Mouse (Mus musculus): ENCODE data around the gene Cryba4. TPM values are rescaled to one million over a fixed set of nuclear protein-coding genes. Genes with fewer than 3 reads are reported as not detected.

Gene Cryba4
- total RNA-seq, 2 experiments from 2014 or later = 1.0 TPM; not detected in 1

DNA sequence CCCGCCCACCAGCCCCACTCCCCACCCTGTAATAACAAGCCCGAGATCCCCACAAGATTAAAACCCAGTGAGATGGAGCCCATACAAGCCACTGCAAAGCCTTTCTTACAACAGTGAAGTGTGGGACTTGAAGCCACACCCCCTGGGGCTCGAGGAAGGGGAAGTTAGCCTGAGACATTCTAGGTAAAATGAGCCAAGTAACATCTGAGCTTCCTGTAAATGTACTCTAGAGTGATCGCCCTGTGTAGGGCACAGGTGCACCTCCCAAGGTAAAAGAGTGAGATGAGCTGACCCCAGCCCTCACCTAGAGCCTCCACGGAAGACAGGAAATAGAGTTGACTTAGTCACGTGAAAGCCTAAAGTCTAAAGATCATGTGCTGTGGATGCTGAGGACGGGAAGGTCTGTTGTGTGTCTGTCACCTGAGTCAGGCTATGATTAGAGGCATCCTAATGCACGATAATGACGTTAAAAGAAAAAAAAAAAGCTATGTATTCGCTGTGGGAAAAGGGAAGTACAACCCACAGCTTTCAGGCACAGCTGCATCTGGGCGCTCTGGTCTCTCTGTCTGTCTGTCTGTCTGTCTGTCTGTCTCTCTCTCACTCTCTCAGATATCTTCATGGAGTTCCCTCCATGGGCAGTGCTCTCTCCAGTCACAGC, 34.8 kb upstream of the Cryba4 start:
- DNase-seq (ENCODE audit: low spot score in 2 of 2) = no peak

DNA sequence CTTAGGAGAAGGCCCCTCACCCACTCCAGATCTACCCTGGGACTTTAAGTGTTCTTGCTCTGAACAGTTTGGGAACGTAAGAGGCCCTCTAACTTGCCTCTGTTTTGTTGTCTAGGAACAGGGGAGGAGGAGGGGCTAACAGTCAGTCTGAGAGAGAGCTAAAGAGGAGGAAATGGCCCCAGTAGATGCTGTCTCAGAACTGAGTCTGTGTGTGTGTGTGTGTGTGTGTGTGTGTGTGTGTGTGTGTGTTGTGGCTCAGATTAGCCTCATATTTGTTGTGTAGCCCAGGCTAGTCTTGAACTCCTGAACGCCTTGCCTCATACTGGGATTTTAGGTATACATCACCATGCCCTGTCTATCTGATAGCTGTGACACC, 34.3 kb upstream of the Cryba4 start:
- DNase-seq (ENCODE audit: low spot score in 2 of 2) = no peak

DNA sequence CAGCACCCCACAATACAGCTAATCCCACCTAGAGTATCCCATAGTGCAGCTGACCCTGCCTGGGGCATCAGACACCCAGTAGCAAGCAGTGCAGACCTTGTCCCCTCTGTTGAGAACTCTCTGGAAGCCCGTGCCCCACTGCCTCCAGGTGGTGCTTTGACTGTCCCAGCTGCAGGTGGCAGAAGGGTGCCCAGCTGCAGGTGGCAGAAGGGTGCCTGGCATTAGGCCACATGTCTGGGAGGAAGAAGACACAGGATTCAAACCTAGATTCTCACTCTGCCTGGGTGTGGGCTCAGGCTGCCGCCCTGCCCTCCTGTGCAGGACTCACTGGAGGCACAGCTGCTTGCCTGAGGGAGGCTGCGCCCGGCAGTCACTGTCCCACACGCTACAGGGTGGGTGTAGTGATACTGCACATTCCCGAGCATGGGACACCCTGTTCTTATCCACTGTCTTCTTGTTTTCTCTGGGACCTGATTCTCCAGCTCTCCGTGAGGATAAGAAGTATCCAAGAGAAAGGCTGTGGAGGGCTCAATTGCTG, 33.3 kb upstream of the Cryba4 start:
- no peak for DNase-seq (ENCODE audit: low spot score in 2 of 2)

DNA sequence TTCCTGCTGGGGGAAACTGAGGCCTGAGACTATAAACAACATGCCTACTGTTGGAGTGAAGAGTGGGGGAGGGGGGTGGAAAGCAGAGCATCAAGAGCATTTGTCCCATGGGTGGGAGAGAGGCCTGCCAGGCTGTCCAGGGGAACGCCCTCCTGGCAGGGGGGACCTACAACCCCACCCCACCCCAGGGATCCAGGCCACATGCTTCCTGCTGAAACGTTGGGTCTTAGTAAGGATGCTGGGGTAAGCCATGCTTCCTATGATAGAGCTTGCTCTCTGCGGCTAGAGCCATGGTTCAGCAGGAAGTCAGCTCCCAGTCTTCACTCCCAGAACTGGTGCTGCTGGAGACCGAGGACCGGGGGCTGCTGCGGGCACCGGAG, 31.9 kb upstream of the Cryba4 start:
- no peak for DNase-seq (ENCODE audit: low spot score in 2 of 2)

DNA sequence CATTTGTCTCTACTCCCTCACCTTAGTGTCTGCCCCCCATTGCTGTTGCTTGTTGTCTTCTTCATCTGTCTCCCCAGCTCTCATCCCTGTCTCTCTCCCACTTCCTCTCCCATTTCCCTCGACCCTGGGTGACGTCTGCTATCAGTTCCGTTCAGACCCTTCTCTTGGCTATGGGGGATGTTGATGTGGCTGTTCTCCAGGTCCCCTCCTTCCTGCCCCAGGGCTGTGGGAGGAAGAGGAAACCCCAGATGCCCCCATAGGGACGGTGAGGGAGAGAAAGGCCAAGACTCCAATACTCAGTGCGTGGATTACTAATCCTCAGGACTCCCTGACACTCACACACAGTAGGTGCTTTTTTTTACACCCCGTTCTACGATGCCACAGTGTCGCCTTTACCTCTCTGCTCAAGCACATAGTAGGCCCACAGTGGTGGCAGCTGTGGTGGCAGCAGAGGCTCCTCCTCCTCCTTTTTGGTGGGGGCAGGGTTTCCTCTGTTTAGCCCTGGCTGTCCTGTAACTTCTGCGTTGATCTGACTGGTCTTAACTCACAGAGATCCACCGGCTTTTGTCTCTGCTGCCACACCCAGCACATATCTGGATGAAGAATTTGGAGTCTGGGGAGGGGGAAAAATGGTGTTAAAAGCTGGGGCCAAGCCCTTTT, 31.4 kb upstream of the Cryba4 start:
- no peak for DNase-seq (ENCODE audit: low spot score in 2 of 2)

DNA sequence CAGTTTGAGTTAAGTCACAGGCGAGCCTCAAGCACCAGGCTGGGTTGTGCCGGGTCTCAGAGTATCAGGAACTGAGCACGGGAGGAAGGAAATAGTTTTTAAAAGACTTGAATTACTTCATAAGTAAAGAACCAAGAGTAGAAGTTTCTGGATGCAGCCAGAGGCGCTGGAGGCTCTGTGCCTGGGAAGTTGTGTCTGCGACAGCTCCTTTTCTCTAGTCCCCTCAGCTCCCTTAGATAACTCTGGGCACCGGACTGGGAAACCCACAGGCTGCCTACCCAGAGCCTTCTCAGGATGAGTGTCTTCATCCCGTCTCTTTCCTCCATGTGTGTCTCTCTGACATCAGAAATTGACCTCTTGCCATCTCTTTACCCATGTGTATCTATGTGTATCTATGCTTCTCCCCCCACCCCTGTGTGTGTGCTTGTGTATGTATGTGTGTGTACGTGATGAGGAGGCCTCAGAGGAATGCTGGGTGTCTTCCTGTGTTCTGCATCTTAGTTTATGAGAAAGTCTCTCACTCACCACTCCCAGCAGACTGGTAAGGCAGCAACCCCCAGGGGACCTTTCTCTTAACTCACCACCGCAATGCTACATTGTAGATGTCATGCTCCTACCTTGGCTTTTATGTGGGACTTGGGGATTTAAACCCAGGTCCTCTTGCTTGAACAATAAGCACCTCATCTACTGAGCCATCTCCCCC, 30.6 kb upstream of the Cryba4 start:
- no peak for DNase-seq (ENCODE audit: low spot score in 2 of 2)

DNA sequence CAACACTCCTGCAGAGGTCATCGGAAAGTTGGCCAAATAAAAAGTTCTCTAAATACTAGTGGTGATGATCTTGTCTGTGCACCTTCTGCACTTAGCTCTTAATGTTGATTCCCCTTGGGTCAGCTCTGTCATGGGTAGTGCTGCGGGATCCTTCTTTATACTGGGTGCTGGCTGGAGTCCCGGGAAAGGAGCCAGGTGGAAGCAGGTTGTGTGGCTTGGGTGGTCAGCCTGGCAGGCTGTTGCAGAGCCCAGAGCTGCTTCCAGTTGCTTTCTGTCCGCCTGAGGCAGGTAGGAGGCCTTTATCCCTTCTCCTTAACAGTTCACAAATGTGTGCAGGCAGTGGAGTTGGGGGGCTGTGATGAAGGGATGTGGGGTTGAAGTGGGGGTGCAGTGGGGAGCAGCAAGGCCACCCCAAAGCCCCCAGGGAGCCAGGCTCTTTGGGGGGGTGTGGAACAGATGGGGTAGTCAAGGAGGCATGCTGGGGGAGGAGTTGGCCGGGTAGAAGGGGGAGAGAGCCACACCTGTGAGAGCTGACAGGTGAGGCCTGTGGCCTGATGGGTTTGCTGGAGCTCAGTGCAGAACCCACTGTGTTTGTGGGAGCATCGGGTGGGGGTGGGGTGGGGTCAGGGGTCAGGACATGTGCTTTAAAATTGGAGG, 29.9 kb upstream of the Cryba4 start:
- no peak for DNase-seq (ENCODE audit: low spot score in 2 of 2)

DNA sequence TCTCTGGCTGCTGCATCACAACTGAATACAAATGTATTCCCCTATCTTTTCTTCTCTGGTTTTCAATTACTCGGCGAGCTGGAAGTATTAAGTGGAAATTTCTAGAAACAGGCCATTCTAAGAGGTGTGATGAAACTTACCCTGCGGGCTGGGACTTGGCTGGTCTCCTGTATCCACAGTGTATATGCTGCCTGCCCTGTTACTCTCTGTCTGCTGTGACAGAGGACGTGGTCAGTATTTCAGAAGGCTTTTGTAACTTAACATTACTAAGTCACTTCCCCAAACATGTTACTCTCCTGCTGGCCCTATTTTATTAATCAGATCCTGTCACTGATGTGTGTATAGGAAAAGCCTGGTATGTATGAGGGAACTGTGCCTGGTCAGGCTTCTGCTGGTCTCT, 29.4 kb upstream of the Cryba4 start:
- no peak for DNase-seq (ENCODE audit: low spot score in 2 of 2)

DNA sequence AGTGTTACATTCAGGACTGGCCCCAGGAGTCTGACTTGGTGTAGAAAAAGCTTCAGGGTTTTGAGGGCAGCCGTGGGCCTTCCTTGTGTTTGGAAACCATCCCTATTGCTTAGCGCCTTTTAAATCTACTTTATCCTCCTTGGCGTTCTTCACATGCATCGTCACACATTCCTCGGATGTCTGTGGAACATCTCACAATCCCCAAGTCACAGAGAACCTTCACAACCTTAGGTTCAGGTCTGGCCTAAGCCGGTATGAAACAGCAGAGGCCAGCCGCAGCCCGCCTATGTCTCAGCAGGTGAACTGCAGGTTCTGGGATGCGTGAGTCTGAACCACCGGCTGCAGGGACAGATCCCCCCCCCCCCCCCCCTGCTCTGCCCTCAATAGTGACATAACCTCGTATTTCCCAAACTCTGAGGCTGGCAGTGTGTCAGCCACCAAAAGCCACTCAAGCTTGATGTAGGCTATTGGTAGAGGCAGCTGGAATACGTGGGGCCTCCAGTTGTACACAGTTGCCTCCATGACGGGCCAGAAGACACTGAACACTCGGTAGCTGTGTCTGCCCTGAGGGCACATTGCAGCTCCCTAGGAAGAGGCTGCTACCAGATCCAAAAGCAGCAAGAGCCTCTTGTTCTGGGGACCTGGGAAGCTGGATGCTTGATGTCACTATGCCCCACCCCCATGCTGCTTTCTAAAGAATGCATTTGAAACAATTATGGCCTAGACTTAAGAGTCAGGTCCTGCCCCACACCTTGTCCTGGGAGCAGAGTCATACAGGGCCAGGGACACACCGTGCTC, 28.7 kb upstream of the Cryba4 start:
- DNase-seq (ENCODE audit: low spot score in 2 of 2) = no peak

DNA sequence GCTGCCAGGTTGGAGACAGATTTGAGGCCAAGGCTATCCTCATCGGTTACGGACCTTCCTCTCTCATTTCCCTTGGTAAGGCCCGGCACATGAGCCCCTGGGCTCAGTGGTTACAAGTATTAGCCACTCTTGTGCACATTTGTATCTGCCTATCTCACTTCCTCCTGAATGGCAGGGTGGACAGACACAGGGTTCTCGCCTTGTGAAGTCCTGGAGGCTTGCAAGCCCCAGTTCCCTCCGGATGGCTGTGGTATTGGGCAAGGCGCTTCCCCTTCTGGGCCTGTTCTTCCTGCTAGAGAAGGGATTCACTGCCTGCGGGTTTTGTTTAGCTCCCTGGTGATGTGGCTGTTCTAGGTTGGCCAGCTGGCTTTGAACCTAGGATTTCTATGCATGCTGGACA, 27.8 kb upstream of the Cryba4 start:
- no peak for DNase-seq (ENCODE audit: low spot score in 2 of 2)

DNA sequence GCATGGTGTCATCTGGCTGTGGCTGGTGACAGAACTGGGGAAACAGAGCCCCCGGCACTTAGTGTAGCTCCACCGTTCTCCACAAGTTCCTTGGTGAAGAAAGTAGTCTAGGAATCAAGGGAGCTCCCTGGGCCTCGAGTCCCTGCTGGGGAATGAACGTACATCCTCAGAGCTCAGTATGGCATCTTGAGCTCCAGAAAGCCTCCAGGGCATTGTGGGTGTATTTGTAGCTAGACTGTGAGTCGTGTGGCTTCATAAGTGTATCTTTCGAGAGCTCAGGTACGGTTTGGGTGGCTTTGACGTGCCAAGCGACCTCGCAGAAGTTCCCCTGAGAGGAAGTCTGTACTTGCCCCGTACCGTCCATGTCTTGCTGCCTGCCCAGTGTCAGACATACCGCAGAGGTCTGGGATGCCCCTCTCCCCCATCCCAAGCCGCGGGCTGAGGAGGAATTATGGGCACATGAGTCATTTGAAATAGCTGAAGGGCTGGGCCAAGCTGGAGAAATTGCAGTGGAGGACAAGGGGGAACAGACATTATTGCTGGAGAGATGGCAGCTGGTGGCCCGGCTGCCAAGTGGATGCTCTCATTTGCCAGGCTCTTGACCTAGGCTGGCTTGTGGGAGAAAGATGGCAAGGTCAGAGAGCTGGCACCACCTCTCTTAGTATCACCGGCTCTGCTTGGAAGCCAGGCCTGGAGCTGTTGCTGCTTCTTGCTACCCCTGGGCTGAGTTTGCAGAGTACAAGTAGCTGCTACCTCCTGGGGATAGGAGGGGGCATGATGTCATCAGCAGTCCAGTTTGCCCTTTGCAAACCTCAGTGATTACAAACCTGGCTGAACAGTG, 27.1 kb upstream of the Cryba4 start:
- DNase-seq (ENCODE audit: low spot score in 2 of 2) = no peak

DNA sequence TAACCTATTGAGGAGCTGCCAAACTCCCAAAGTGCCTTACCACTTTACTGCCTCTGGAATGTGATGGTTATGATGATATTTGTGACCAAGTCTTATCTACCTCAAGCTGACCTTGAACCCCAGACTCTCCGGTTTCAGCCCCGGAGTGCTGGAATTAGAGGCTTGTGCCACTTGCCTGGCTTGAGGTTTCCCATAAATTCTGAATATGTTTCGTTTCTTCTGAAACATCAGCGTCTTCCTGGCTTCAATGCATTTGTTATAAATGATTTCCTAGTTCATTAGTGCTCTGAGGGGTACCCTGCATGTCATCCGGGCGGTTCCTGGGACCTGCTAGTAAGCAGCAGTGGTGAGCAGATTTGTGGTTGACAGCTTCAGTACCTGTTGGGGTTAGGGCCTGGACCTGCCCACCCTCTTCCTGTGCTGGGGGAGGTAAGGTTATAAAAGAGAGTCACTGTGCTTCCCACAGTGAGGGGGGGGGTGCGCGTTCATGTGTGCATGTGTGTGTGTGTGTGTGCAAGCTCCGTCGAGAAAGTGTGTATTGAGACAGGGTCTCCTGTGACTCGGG, 25.7 kb upstream of the Cryba4 start:
- DNase-seq (ENCODE audit: low spot score in 2 of 2) = no peak

DNA sequence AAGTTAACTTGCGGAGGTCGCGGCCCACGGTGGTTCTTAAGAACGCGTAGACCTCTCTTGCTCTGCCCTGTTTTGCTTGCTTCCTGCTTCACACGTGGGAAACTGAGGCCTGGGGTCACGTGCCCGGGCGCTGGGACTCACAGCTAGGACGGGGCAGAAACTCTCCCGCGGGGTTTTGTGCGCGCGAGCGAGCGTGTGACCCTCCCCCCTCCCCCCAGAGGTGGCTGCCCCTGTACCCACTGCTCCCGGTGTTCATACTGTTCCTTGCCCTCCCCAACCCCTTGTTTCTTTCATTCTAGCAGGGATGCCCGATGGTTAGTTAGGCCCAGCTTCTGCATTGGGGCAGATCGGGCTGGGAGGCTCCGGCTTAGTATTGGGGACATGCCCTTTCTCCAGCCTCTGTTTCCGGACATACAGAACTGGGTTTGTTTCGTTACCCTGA, 24.6 kb upstream of the Cryba4 start:
- DNase-seq (ENCODE audit: low spot score in 2 of 2) = no peak

DNA sequence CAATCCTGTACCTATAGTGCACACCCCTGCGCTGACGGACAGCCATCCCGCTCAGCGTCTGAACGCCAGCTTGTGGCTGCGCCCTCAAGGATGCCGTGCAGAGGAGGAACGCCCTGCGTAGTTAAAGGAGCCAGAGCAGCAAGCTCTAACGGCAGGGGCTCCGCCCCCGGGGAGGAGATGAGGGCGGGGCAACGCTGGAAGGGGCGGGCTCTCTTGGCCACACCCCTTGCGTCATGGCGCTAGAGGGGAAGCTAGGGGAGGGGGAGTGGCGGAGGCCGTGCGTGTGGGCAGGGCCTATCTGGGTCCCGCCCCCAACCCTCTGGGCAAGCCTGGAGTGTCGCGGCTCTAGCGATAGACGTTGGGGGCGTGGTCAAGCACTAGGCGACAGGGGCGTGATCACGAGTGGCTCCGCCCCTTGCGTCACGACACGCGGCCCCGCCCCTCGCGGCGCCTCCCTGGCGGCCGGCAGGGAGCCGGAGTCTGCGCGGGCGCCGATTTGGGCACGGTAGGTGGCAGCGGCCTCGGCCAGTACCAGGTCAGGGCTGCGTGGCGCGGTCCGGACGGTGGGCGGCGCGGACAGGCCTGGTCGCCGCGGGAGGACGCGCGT, 24.1 kb upstream of the Cryba4 start, which contains the start of gene Tpst2:
Tpst2 (plus strand) TSS at position 425 of the 607 bp plus-strand sequence.
- peak; percentile 100 for DNase-seq (ENCODE audit: low spot score in 2 of 2)

DNA sequence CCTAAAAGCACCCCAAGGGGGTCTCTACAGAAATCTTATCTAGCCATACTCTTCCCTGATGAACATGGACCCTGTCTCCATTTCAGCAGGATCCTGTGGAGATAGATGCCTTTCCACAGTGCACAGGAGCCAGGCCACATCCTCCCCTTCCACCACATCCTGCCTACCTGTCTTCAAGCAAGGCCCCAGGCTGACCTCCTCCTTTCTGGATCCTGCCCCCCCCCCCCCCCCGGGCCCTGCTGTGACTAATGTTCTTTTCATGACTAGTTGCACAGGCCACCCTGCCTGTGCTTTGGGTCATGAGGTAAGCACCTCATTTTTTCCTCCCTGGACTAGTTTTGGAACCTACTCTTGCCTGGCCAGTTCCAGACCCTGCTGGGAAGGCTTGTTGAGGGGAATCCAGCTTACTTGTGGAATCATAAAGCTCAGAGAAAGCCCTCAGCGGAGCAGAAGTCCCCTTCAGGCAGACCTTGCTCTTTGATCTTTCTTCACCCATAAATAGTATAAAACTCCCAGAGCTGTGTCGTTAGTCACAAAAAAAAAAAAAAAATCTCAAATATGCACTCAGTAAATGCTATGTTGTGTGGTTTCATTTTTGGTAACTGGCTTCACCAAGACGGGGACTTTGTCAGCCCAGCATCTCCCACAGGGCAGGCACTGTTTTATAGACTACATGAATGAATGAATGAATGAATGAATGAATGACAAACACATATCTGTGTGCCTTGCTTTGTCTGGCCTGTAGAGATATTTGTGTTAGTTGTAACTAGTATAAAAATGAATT, 22.9 kb upstream of the Cryba4 start:
- no peak for DNase-seq (ENCODE audit: low spot score in 2 of 2)

DNA sequence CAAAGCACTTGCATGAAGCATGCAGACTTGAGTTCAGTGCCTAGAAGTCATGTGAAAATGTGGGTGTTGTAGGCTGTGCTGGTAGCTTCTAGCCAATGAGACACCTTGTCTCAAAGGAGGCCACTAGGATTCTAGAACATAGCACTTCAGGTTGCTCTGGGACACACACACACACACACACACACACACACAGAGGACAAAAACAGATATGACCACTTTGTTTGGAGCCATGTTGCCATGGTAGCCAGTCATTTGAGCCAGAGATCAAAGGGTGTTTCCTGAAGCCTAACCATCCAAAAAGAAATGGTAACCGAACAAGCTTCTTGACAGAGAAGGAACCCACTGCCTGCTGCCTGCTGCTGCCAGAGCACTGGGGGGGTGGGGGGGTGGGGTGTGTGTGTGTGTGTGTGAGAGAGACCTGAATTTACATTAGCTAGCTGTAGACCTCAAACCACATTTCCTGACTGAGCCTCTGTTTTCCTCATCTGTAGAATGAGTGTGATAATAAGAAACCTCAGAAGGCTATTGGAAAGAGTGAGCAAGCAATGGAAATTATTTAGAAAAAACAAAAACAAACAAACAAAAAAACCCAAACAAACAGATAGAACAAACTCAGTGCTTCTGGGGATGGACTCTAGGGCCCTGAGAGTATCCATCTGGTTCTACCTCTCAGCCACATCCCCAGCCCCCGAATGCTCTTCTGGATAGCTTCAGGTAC, 21.6 kb upstream of the Cryba4 start:
- DNase-seq (ENCODE audit: low spot score in 2 of 2) = no peak

DNA sequence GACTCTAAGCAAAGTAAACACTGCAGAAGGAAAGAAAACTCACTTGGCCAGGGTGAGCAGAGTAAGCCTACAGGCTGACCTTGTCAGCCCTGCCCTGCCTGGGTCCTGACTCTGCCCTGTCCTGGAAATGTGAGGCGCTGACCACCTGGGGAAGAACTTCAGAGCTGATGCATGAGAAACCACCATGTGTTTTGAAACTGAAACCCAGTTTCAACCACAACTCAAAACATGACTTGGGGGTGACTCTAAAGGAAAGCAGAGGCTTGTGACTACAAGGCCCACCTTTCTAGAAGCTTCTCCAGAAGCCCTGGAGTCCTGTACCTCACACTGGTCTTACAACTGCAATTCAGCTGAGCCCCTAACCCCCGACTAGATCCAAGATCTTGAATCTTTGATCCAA, 20.6 kb upstream of the Cryba4 start:
- DNase-seq (ENCODE audit: low spot score in 2 of 2) = no peak
